Mouse (Mus musculus) hindbrain, embryonic 12.5 days (tissue): ENCODE results near the gene Gnaq. TPM values are rescaled to one million over a fixed set of nuclear protein-coding genes. Genes with fewer than 3 reads are reported as not detected.

ENCODE experiments used
- ATAC-seq: fragments of 200-750 bp; cut with Nextera tagmentation; 2 replicates; pipeline ENCODE4 v1.8.0; 2017; ENCODE audit warnings: moderate TSS enrichment; ENCODE audit not compliant: low FRiP score
- H3K27ac ChIP-seq: fragments of 300-500 bp; sonication (generic); 2 replicates; pipeline ENCODE4 v1.5.1; 2016; ENCODE audit warnings: mild to moderate bottlenecking
- H3K27me3 ChIP-seq: fragments of 300-500 bp; sonication (generic); 2 replicates; pipeline ENCODE4 v1.6.1; 2016; ENCODE audit warnings: mild to moderate bottlenecking
- H3K36me3 ChIP-seq: fragments of 300-500 bp; sonication (generic); 2 replicates; pipeline ENCODE4 v1.6.1; 2016; ENCODE audit warnings: mild to moderate bottlenecking
- H3K4me1 ChIP-seq: fragments of 300-500 bp; sonication (generic); 2 replicates; pipeline ENCODE4 v1.6.1; 2016
- H3K4me2 ChIP-seq: fragments of 300-500 bp; sonication (generic); replicated peaks from 2 replicates; pipeline ENCODE4 v1.6.1; 2016; ENCODE audit warnings: mild to moderate bottlenecking
- H3K4me3 ChIP-seq: fragments of 300-500 bp; sonication (generic); 2 replicates; pipeline ENCODE4 v1.5.1; 2016; ENCODE audit warnings: mild to moderate bottlenecking
- H3K9ac ChIP-seq: fragments of 300-500 bp; sonication (generic); 2 replicates; pipeline ENCODE4 v1.6.1; 2016; ENCODE audit warnings: mild to moderate bottlenecking, moderate library complexity
- H3K9me3 ChIP-seq: fragments of 300-500 bp; sonication (generic); replicated peaks from 2 replicates; pipeline ENCODE4 v1.6.1; 2016; ENCODE audit warnings: mild to moderate bottlenecking
- WGBS: fragments of 180-500 bp; shearing (Covaris S2); methylation state at CpG from one replicate; pipeline ENCODE4 v1.1.7; 2016; 5-methylcytosine and 5-hydroxymethylcytosine counted together
- polyA plus RNA-seq: library from polyadenylated mRNA; unstranded; fragments of >200 nt; fragmentation: Nextera tagmentation; extraction: Ambion mirVana; gene quantifications from 2 replicates; pipeline ENCODE4 v1.2.1, GENCODE M21; 2016

The Gnaq gene
- polyA plus RNA-seq, 1 experiment from 2014 or later = 49.3 TPM

- 95% methylated on average over 7 of the region's 7 CpGs for WGBS
- Histone ChIP-seq H3K4me2 (no peak overlapping the region), H3K27me3 (no peaks in the 10 kb centered on the region), H3K27ac (no peak overlapping the region), H3K9ac (no peak overlapping the region), H3K4me3 (no peak overlapping the region), H3K36me3 (peaks cover 6% of the 10 kb centered on the region), H3K4me1 (peaks cover 28% of the 10 kb centered on the region), H3K9me3 (no peaks in the 10 kb centered on the region)
- ATAC-seq = no peak
Observed at GRCm38 (mm10) chr19:16330161-16330560, 197.5 kb downstream of the Gnaq start.

DNA sequence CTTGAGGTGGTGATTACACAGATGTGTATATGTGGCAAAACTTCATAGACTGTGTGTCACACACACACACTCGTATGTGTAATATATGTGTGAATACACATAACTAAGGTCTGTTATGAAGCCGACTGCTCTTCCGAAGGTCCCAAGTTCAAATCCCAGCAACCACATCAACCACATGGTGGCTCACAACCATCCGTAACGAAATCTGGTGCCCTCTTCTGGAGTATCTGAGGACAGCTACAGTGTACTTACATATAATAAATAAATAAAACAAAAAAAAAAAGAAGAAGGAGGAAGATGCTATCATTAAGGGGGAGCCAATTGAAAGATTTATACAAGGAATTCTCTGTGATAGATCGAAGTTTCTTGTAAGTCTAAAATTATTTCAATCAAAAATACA lies 198.4 kb downstream of the Gnaq start:
- Histone ChIP-seq H3K36me3 (peaks cover 6% of the 10 kb centered on the region), H3K9ac (no peak overlapping the region), H3K27me3 (no peaks in the 10 kb centered on the region), H3K27ac (no peak overlapping the region), H3K9me3 (no peaks in the 10 kb centered on the region), H3K4me2 (no peak overlapping the region), H3K4me1 (peaks cover 20% of the 10 kb centered on the region), H3K4me3 (no peak overlapping the region)
- 94% methylated on average over 6 of the region's 6 CpGs for WGBS
- ATAC-seq = no peak

DNA sequence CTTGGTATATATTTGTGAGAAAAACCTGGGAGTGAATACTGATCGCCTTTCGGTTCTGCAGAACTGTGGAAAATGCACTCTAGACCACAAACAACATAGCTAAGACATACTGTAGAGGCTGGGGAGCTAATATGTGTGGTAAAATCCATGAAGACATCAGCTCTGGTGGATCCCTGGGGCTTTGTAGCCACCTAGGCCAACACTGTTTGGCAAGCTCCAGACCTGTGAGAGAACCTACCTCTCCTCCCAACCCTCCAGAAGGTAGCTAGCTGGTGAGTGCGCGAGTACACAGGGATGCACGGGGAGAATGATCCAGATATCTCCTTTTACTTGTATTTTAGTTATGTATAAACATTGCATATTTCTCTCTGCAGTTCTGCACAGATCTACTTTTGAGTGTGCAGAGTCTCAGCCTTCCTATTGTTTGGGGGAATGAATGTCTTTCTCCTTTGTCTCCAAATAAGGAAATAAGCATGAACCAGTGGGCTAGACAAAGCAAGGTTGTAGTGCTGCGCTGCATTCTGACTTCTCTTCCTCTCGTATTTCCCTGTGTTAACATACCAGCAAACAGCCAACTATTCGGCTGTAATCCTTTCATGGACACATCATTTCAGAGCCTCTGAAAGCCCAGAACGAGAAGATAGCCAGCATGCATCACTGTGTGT lies 205.4 kb downstream of the Gnaq start:
- Histone ChIP-seq H3K27me3 (no peaks in the 10 kb centered on the region), H3K36me3 (peaks cover 6% of the 10 kb centered on the region), H3K4me3 (no peak overlapping the region), H3K27ac (no peak overlapping the region), H3K9ac (no peak overlapping the region), H3K4me2 (no peak overlapping the region), H3K9me3 (no peaks in the 10 kb centered on the region), H3K4me1 (no peaks in the 10 kb centered on the region)
- ATAC-seq = no peak
- 89% methylated on average over 9 of the region's 9 CpGs for WGBS

- WGBS = 90% methylated on average over 4 of the region's 4 CpGs
- Histone ChIP-seq H3K4me2 (no peak overlapping the region), H3K27ac (no peak overlapping the region), H3K36me3 (no peaks in the 10 kb centered on the region), H3K9ac (no peak overlapping the region), H3K27me3 (no peaks in the 10 kb centered on the region), H3K9me3 (no peaks in the 10 kb centered on the region), H3K4me3 (no peak overlapping the region), H3K4me1 (no peaks in the 10 kb centered on the region)
- no peak for ATAC-seq
Observed at GRCm38 (mm10) chr19:16339954-16340586, 207.4 kb downstream of the Gnaq start.

- Histone ChIP-seq H3K9ac (no peak overlapping the region), H3K36me3 (no peaks in the 10 kb centered on the region), H3K4me3 (no peak overlapping the region), H3K4me1 (no peaks in the 10 kb centered on the region), H3K27ac (no peak overlapping the region), H3K27me3 (no peaks in the 10 kb centered on the region), H3K4me2 (no peak overlapping the region), H3K9me3 (no peaks in the 10 kb centered on the region)
- WGBS = 59% methylated on average over 2 of the region's 2 CpGs
- ATAC-seq = no peak
Observed at GRCm38 (mm10) chr19:16342702-16343101, 210.1 kb downstream of the Gnaq start.

DNA sequence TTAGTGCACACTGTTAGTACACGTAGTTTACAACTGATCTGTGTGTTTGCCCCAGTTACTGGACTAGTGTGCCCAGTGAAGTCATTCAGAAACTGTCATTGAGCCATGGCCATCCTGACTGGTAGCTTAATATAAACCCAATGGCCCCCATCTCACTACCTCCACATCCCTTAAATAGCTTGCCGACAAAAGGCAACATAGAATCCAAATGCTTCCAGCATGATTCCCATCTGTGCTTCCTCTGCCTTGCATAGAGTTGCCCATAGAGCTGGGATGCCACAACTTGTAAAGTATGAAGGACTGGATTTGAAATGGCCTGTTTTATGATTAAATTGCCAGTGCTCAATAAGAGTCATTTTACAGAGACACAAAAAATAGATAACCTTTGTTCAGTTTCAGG lies 212.9 kb downstream of the Gnaq start:
- H3K36me3 ChIP-seq = no peaks in the 10 kb centered on the region
- WGBS = 91% methylated on average over 2 of the region's 2 CpGs
- no peaks in the 10 kb centered on the region for H3K9me3 ChIP-seq
- H3K4me3 ChIP-seq = no peak overlapping the region
- no peaks in the 10 kb centered on the region for H3K4me1 ChIP-seq
- no peak for ATAC-seq
- H3K27ac ChIP-seq = no peak overlapping the region
- no peak overlapping the region for H3K4me2 ChIP-seq
- H3K9ac ChIP-seq = no peak overlapping the region
- H3K27me3 ChIP-seq = no peaks in the 10 kb centered on the region

- 93% methylated on average over 3 of the region's 3 CpGs for WGBS
- Histone ChIP-seq H3K27ac (no peak overlapping the region), H3K9me3 (no peaks in the 10 kb centered on the region), H3K4me1 (no peaks in the 10 kb centered on the region), H3K4me3 (no peak overlapping the region), H3K27me3 (no peaks in the 10 kb centered on the region), H3K36me3 (no peaks in the 10 kb centered on the region), H3K4me2 (no peak overlapping the region), H3K9ac (no peak overlapping the region)
- ATAC-seq = no peak
Observed at GRCm38 (mm10) chr19:16347037-16347436, 214.4 kb downstream of the Gnaq start.

DNA sequence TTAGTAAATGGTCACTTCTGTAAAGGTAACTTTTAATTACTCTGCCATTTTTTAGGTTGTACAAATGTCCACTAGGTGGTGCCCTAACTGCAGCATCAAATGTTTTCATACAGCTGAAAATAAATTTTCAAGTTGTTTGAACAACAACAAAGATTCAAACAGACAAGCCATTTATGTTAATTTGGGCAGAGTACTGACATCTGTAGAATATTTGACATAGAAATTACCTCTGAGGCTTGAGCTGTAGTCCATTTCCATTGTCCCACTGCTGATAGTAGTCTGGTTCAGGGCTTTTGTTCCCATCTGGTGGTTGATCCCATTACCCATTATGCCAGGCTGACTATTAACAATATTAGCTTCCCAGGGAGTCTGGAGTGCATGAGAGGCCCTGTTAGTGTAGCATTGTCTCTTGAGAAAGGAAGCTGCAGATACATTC lies 221.1 kb downstream of the Gnaq start:
- H3K4me2 ChIP-seq = no peak overlapping the region
- H3K9me3 ChIP-seq = no peaks in the 10 kb centered on the region
- no peaks in the 10 kb centered on the region for H3K36me3 ChIP-seq
- no peak overlapping the region for H3K9ac ChIP-seq
- no peak overlapping the region for H3K4me3 ChIP-seq
- H3K27ac ChIP-seq = no peak overlapping the region
- peak; percentile 69; the same call in 1 of the 2 replicates for ATAC-seq
- H3K4me1 ChIP-seq = peaks cover 9% of the 10 kb centered on the region
- H3K27me3 ChIP-seq = no peaks in the 10 kb centered on the region

DNA sequence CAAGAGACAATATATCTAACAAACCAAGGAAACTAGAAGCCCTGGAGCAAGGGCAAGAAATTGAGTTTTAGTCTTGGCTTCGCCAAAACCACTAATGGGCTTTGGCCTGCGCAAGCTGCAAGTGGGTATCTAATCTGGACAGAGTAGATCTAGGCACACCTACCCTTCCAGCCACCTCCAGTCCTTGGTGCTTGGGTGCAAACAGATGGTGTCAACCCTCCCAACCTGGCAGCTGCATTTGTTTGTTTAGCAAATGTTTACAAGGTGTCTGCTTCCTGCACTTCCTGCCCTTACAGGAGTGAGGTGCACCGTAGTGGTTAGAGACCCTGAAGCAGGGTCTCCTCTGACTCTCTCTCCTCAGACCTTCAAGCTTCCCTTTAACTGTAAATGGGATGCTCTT lies 225.5 kb downstream of the Gnaq start:
- Histone ChIP-seq H3K27me3 (no peaks in the 10 kb centered on the region), H3K4me3 (no peak overlapping the region), H3K4me1 (peaks cover 9% of the 10 kb centered on the region), H3K36me3 (peaks cover 8% of the 10 kb centered on the region; the same call in 1 of the 2 replicates), H3K27ac (no peak overlapping the region), H3K9me3 (no peaks in the 10 kb centered on the region), H3K9ac (no peak overlapping the region), H3K4me2 (no peak overlapping the region)
- WGBS = 89% methylated on average over 3 of the region's 3 CpGs
- no peak for ATAC-seq

- H3K9me3 ChIP-seq = no peaks in the 10 kb centered on the region
- no peak overlapping the region for H3K4me3 ChIP-seq
- H3K36me3 ChIP-seq = peaks cover 8% of the 10 kb centered on the region; the same call in 1 of the 2 replicates
- 77% methylated on average over 5 of the region's 5 CpGs for WGBS
- no peak overlapping the region for H3K4me2 ChIP-seq
- H3K27me3 ChIP-seq = no peaks in the 10 kb centered on the region
- H3K9ac ChIP-seq = no peak overlapping the region
- H3K27ac ChIP-seq = no peak overlapping the region
- peaks cover 7% of the 10 kb centered on the region for H3K4me1 ChIP-seq
- no peak for ATAC-seq
Observed at GRCm38 (mm10) chr19:16358905-16359304, 226.3 kb downstream of the Gnaq start.

DNA sequence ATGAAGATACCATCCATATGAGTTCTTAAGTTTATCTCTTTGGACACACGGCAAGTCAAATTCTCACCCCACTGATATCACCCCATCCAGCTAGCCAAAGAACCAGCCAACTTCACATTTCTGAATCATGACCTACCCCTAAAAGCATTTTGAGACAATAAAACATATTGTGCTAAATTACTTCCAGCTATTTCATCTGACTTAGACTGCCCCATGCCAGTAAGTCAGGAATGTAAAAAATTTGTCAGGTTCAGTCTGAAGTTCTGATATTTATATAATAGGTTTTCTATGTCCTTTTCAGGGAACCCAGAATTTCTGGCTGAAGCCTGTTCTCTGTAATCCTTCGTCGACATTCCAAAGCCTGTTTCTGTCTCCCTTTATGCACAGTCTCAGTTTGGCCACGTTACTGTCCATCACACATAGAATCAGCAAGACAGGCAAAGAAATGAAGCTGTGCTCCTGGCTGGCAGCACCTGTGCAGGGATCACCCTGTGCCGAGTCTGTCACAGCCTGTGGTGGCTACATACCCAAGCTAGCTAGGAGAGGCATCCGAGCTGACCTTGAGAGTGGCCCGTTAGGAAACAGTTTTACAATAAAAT lies 233.9 kb downstream of the Gnaq start:
- H3K36me3 ChIP-seq = peaks cover 4% of the 10 kb centered on the region; the same call in 1 of the 2 replicates
- H3K9me3 ChIP-seq = no peaks in the 10 kb centered on the region
- WGBS = 83% methylated on average over 7 of the region's 7 CpGs
- H3K4me2 ChIP-seq = no peak overlapping the region
- 0 out of 2 replicates have a peak, but pooled peaks have one; percentile 23 for ATAC-seq
- H3K4me1 ChIP-seq = peaks cover 18% of the 10 kb centered on the region
- no peak overlapping the region for H3K4me3 ChIP-seq
- H3K27me3 ChIP-seq = no peaks in the 10 kb centered on the region
- H3K27ac ChIP-seq = no peak overlapping the region
- no peak overlapping the region for H3K9ac ChIP-seq

GRCm38 (mm10) chr19:16367218-16367617 lies 234.6 kb downstream of the Gnaq start:
- Histone ChIP-seq H3K4me3 (no peak overlapping the region), H3K9ac (no peak overlapping the region), H3K27me3 (no peaks in the 10 kb centered on the region), H3K36me3 (no peaks in the 10 kb centered on the region), H3K27ac (no peak overlapping the region), H3K4me2 (no peak overlapping the region), H3K9me3 (no peaks in the 10 kb centered on the region), H3K4me1 (peaks cover 18% of the 10 kb centered on the region)
- peak; percentile 39; the same call in 1 of the 2 replicates for ATAC-seq
- 80% methylated on average over 10 of the region's 10 CpGs for WGBS
